Mouse (Mus musculus): Measurements from ENCODE around the gene Rnf10.

Gene Rnf10

DNA sequence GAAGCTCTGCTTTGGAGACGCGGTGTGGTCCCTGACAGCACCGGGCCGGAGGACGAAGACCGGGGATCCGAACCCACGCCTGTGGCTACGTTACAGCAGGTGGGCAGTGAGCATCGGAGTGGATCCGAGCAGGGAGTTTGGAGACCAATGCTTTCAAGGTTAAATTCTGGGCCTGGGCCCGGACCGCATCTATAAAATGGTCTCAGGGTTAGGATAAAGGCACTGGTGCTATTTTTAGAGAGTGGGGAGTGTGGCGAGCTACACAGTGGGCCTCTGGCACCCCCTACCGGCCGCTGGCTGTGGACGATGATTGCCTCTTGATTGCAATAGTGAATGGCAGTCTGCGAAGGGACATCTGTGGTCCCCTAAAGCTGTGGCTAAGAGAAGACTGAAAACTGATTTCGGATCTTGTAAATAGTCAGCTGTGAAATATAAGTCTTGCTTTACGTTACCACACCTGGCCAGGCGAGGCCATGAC is 36.9 kb downstream of the Rnf10 start, which contains the start of gene Pop5:
Gene Pop5, plus strand, starts transcription at position 51 of the 478 bp plus-strand sequence.
- under 1% methylated on average over 21 of the region's 21 CpGs for WGBS

DNA sequence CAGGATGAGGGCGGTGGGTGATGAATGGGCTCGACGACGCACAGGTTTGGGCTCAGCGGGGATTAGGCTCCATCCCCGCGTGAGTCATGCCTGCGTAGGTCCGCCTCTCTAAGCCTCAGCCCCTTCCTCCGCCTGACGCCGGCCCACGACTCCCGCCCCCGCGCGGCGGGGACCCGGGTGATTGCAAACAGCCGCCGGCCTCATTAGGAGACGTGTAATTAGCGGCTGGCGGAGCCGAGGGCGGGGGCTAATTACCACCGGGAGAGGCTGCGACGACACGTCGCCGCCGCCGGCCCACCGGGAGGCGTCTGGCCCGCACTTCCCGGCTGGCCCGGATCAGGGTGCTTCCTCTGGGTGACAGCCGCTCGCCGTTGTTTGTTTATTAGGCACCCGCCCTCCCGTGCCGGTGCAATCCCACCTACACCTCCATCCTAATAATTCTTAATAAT is 37.4 kb downstream of the Rnf10 start:
- WGBS: under 1% methylated on average over 45 of the region's 45 CpGs

DNA sequence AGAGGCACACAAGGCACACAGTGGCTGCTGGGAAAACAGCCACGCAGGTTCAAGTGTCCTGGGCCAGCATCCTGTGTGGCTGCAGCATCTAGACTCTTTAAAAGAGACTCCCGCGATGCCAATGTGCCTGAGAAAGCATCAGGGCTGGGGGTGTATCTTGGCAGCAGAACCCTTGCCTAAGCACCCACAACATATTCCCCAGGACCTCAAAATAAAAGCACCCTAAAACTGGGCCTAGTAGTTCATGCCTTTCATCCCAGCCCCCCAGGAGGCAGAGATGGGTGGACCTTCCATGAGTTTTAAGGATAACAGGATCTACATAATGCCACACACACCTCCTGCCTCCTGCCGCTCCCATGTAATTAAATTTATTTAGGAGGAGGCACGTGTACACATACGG is 38.2 kb downstream of the Rnf10 start:
- 55% methylated on average over 6 of the region's 6 CpGs for WGBS

- 95% methylated on average over 14 of the region's 14 CpGs for WGBS
Measured at GRCm38 (mm10) chr5:115233031-115233780, 39.5 kb downstream of the Rnf10 start.

GRCm38 (mm10) chr5:115232516-115232915 is 40.2 kb downstream of the Rnf10 start:
- 44% methylated on average over 6 of the region's 6 CpGs for WGBS

DNA sequence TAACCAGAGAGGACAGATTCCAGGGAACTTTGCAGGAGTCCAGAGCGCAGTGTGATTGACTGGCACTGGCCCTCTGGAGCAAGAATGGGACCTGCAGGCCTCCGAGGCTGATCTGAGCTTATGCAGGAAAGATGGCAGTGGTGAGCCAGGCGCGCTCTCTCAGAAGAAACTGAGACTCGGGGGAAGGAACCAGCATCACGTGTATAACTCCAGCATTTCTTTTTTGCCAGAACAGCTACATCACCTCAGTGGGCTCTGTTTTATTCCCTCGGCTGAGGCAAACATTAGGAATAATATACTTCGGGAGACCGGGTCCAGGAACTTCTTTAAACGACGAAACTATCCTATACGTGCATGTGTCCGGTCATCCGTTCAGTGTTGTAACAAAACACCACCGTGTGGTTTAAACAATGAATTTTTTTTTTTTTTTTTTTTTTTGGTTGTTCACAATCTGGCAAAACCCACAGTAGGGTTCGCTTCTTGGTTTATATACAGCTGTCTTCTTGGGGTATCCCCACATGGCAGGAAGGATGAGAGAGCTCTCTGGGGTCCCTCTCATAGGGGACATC is 41.1 kb downstream of the Rnf10 start:
- 26% methylated on average over 16 of the region's 16 CpGs for WGBS

GRCm38 (mm10) chr5:115230830-115231551 is 41.7 kb downstream of the Rnf10 start:
- 36% methylated on average over 15 of the region's 15 CpGs for WGBS

DNA sequence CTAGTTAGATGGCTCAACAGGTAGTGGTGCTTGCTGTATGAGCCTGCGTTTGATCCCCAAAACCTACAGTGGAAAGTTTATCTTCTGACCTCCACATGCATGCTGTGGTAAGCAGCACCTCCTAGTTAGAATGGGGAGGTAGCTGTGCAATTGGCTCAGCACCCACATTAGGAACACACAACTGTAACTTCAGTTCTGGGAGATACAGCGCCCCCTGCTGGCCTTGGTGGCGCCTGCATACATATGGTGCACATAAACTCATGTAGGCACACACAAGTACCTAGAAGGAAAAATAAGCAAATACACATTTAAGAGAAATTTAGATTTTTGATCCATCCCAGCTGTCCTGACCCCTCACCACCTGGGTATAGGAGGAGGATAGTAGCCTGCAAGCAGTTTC is 50.2 kb downstream of the Rnf10 start:
- 74% methylated on average over 3 of the region's 3 CpGs for WGBS

GRCm38 (mm10) chr5:115220931-115221640 is 51.6 kb downstream of the Rnf10 start:
- 16% methylated on average over 13 of the region's 13 CpGs for WGBS

GRCm38 (mm10) chr5:115217998-115218397 is 54.7 kb downstream of the Rnf10 start:
- 55% methylated on average over 12 of the region's 12 CpGs for WGBS

- 23% methylated on average over 27 of the region's 27 CpGs for WGBS
Measured at GRCm38 (mm10) chr5:115215273-115216185, 57.2 kb downstream of the Rnf10 start.

DNA sequence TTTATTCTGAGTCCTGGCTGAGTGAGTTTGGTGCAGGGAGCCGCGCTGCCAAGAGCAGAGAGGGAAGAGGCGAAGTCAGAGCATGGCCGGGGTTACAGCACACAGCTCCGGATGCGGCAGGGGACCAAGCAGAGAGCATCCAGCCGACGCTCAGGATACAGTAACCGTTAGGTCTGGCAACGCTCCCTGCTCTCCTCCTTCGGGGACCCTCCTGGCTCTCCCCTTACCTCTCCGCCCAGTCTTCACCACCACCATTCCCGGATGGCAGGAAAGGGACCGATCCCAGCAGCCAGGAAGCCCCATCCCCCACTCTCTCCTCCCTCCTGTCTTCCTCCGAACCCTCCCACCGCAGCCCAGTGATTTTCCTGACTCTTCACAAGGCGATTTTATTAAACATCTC is 57.8 kb downstream of the Rnf10 start:
- WGBS: 3% methylated on average over 17 of the region's 17 CpGs

GRCm38 (mm10) chr5:115212861-115213260 is 59.8 kb downstream of the Rnf10 start:
- WGBS: 41% methylated on average over 4 of the region's 4 CpGs

DNA sequence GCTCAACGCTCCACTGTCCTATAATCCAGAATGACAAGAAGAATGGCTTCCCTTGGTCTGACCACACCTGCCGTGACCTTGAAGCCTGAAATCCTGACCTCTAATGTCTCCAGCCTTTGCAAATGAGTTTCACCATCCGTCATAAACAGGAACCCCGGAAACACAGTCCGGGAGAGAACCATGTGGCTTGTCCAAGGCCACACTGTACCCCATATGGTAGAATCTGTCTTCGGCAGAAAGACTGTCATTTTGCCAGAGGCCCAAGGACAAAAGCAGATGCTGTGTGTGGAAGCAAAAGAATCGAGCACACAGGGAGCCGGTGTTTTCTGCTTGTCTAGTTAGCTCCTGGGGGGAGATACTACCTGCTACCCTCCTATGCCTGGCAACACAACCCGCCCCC is 60.2 kb downstream of the Rnf10 start:
- WGBS: 54% methylated on average over 9 of the region's 9 CpGs

- 5% methylated on average over 1 of the region's 1 CpGs for WGBS
Measured at GRCm38 (mm10) chr5:115210380-115210779, 62.3 kb downstream of the Rnf10 start.

DNA sequence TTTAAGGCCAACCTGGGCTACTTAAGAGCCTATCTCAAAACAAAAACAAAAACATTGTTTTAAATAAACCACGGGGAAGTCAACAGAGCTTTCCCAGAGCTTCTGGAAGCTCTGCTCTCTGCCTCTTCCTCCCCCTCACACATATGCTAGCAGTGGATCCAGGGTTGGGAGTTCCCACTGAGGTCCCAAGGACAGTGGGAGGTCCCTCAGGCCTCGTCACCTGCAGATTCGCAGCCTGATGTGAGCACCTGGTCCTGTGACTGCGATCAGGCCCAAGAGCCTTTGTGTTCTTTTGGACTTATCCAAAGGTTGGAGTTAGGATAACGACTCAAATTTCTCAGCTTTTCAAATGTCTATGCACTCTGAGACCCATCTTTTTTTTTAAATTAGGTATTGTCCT is 64.1 kb downstream of the Rnf10 start:
- 71% methylated on average over 5 of the region's 5 CpGs for WGBS

DNA sequence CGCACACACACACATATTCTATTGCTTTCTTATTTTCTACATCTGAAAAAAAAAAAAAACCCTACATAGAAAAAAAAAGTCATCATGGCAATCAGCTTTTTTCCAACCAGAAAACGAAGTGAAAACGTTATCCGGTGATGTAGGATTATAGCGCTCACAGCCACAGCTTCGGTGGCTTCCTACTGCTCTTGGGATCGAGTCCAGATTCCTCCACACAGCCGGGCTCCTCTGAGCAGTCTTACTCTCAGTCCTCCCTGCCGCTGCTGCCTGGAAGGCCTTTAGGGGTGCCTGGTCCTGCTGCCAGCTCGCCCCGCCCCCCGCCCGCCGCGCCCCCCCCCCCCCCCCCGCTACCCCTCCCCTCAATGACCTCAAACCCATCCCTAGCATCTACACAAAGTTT is 64.8 kb downstream of the Rnf10 start:
- WGBS: 10% methylated on average over 9 of the region's 16 CpGs

- WGBS: 39% methylated on average over 5 of the region's 5 CpGs
Measured at GRCm38 (mm10) chr5:115207244-115207643, 65.5 kb downstream of the Rnf10 start.

- WGBS: 6% methylated on average over 31 of the region's 31 CpGs
Measured at GRCm38 (mm10) chr5:115204562-115205311, 68.0 kb downstream of the Rnf10 start.
